Mouse (Mus musculus): ENCODE measurements at regions not wholly inside any gene's neighbourhood (a gene's known extent, or its start where the extent isn't known, plus 50 kb on each side); places are given as distances from the start of the nearest gene placed in this dataset.

DNA sequence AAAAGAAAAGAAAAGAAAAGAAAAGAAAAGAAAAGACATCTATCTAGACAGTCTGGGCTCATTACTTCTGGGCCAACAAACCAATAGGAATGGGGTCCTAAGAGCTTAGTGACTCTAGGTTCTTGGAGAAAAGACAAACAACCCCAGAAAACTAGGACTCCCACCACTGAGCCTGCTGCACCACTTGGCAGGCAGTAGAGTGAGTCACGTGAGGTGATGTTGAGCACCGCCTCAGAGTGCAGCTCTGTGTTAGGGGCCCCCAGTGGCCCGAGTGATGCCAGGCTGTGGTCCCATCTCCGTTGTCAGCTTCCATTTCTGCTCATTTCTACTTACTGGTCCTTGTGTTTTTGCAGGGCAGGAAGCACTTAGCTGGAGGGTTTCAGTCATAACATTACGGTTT, 439.7 kb downstream of the Tcerg1l start:
- H3K4me1 ChIP-seq (replicated peaks; ENCODE audit: control insufficient read depth in 2 of 2, insufficient read depth in 2 of 2, low read length in 1 of 2), result no peaks in the 10 kb centered on the region
- no peak overlapping the region for H3K4me3 ChIP-seq (ENCODE audit: insufficient read depth in 1 of 2, low read depth in 2 of 2, low read length in 2 of 2)
- H3K9ac ChIP-seq (replicated peaks), result no peak overlapping the region
- WGBS (ENCODE audit: insufficient replicate concordance), result 61% methylated on average over 5 of the region's 5 CpGs
- no peaks in the 10 kb centered on the region for H3K36me3 ChIP-seq (replicated peaks; ENCODE audit: control insufficient read depth, insufficient read depth, low read depth)
- TF ChIP-seq CTCF (IDR thresholded peaks at IDR 0.05; ENCODE audit: low read depth) (no peak), EP300 (IDR thresholded peaks at IDR 0.05; ENCODE audit: low read depth) (no peak)
- DNase-seq (ENCODE audit: low read depth in 3 of 3, low spot score in 3 of 3) (no peak), ATAC-seq (ENCODE audit: insufficient read depth) (no peak)
- H3K27ac ChIP-seq, result no peak overlapping the region
- H3K9me3 ChIP-seq (ENCODE audit: control insufficient read depth, low read length), result no peaks in the 10 kb centered on the region
- H3K4me2 ChIP-seq (ENCODE audit: low read depth), result no peak overlapping the region
- no peaks in the 10 kb centered on the region for H3K27me3 ChIP-seq (ENCODE audit: control insufficient read depth, insufficient read depth, low read length)

DNA sequence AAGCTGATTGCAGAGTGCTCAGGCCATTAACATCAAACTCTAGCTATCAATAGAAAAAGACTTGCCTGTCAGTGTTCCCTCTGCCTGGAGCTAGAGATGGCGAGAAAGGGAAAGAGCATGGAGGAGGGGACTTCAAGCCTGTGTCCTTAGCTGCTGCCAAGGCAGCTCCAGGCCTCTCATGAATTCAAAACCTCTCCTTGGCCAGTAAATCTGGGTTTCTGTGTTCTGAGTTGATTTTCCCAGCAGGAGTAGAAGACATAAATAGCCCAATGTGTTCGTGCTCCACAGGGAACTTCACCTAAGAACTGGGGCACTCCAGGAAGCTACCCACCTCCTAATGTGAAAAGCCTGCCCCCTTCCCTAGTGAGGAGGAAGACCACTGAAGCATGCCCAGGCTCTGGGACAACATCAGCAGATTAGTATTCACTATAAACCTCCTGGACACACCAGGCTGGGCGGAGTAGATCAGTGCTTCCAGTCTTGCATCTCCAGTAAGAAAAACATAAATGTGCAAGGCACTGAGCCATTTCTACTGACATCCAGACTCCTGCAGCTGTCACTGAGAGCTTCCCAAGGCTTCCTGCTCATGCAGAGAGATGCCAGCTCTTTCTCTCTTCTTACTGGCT, 433.9 kb downstream of the Tcerg1l start:
- Histone ChIP-seq H3K9me3 (ENCODE audit: control insufficient read depth, low read length) (no peaks in the 10 kb centered on the region), H3K9ac (replicated peaks) (no peak overlapping the region), H3K4me3 (ENCODE audit: insufficient read depth in 1 of 2, low read depth in 2 of 2, low read length in 2 of 2) (no peak overlapping the region), H3K36me3 (replicated peaks; ENCODE audit: control insufficient read depth, insufficient read depth, low read depth) (no peaks in the 10 kb centered on the region), H3K27ac (no peak overlapping the region), H3K4me2 (ENCODE audit: low read depth) (no peak overlapping the region), H3K27me3 (ENCODE audit: control insufficient read depth, insufficient read depth, low read length) (no peaks in the 10 kb centered on the region), H3K4me1 (replicated peaks; ENCODE audit: control insufficient read depth in 2 of 2, insufficient read depth in 2 of 2, low read length in 1 of 2) (no peaks in the 10 kb centered on the region)
- 43% methylated on average over 3 of the region's 3 CpGs for WGBS (ENCODE audit: insufficient replicate concordance)
- TF ChIP-seq CTCF (IDR thresholded peaks at IDR 0.05; ENCODE audit: low read depth) (no peak), EP300 (IDR thresholded peaks at IDR 0.05; ENCODE audit: low read depth) (no peak)
- DNase-seq (ENCODE audit: low read depth in 3 of 3, low spot score in 3 of 3), result no peak
- ATAC-seq (ENCODE audit: insufficient read depth), result no peak

DNA sequence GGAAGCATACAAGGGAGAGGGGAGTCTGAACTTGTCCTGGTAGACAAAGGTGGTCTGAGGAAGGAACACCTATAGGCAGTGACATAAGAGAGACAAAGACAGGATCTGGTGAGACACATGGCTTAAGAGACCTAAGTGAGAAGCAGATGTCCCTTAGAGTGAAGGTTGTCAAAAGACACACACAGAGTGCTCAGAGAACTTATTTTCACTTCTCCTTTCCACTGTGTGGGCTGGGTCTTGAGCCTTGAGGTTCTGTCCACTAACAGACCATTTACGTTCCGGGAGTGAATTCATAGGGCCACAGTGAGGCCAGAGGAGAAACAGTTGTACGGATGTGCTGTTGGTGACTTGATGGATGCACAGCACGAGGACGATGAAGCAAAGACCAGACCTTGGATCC, 422.8 kb downstream of the Tcerg1l start:
- no peak overlapping the region for H3K9ac ChIP-seq (replicated peaks)
- no peaks in the 10 kb centered on the region for H3K9me3 ChIP-seq (ENCODE audit: control insufficient read depth, low read length)
- H3K27me3 ChIP-seq (ENCODE audit: control insufficient read depth, insufficient read depth, low read length), result no peaks in the 10 kb centered on the region
- H3K36me3 ChIP-seq (replicated peaks; ENCODE audit: control insufficient read depth, insufficient read depth, low read depth), result no peaks in the 10 kb centered on the region
- 62% methylated on average over 5 of the region's 5 CpGs for WGBS (ENCODE audit: insufficient replicate concordance)
- DNase-seq (ENCODE audit: low read depth in 3 of 3, low spot score in 3 of 3) (no peak), ATAC-seq (ENCODE audit: insufficient read depth) (no peak)
- H3K27ac ChIP-seq, result no peak overlapping the region
- no peak for TF ChIP-seq EP300 (IDR thresholded peaks at IDR 0.05; ENCODE audit: low read depth)
- no peak for TF ChIP-seq CTCF (IDR thresholded peaks at IDR 0.05; ENCODE audit: low read depth)
- no peaks in the 10 kb centered on the region for H3K4me1 ChIP-seq (replicated peaks; ENCODE audit: control insufficient read depth in 2 of 2, insufficient read depth in 2 of 2, low read length in 1 of 2)
- H3K4me2 ChIP-seq (ENCODE audit: low read depth), result no peak overlapping the region
- H3K4me3 ChIP-seq (ENCODE audit: insufficient read depth in 1 of 2, low read depth in 2 of 2, low read length in 2 of 2), result no peak overlapping the region

DNA sequence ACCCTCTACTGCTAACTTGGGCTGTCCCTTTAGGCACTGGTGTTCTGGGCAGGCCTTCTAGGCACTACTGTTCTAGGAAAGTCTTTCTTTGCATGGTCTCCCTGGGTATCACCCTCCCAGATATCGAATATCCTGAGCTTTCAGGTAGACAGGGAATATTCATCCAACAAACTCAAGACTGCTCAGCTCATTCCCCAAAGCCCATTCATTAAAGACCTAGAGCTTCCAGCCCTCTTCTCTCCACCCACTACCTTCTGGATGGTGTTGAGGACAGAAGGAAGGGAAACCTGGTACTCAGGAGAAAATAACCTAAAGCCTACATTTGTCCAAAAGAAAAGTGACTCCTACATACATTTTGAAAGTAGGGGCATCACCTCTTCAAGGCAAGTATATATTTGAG, 420.0 kb downstream of the Tcerg1l start:
- no peak for DNase-seq (ENCODE audit: low read depth in 3 of 3, low spot score in 3 of 3)
- no peaks in the 10 kb centered on the region for H3K9me3 ChIP-seq (ENCODE audit: control insufficient read depth, low read length)
- H3K4me2 ChIP-seq (ENCODE audit: low read depth), result no peak overlapping the region
- H3K36me3 ChIP-seq (replicated peaks; ENCODE audit: control insufficient read depth, insufficient read depth, low read depth), result no peaks in the 10 kb centered on the region
- no peak for ATAC-seq (ENCODE audit: insufficient read depth)
- no peak overlapping the region for H3K4me3 ChIP-seq (ENCODE audit: insufficient read depth in 1 of 2, low read depth in 2 of 2, low read length in 2 of 2)
- H3K4me1 ChIP-seq (replicated peaks; ENCODE audit: control insufficient read depth in 2 of 2, insufficient read depth in 2 of 2, low read length in 1 of 2), result no peaks in the 10 kb centered on the region
- no peak overlapping the region for H3K27ac ChIP-seq
- 45% methylated on average over 1 of the region's 1 CpGs for WGBS (ENCODE audit: insufficient replicate concordance)
- TF ChIP-seq CTCF (IDR thresholded peaks at IDR 0.05; ENCODE audit: low read depth), result no peak
- no peak for TF ChIP-seq EP300 (IDR thresholded peaks at IDR 0.05; ENCODE audit: low read depth)
- no peak overlapping the region for H3K9ac ChIP-seq (replicated peaks)
- H3K27me3 ChIP-seq (ENCODE audit: control insufficient read depth, insufficient read depth, low read length), result no peaks in the 10 kb centered on the region

DNA sequence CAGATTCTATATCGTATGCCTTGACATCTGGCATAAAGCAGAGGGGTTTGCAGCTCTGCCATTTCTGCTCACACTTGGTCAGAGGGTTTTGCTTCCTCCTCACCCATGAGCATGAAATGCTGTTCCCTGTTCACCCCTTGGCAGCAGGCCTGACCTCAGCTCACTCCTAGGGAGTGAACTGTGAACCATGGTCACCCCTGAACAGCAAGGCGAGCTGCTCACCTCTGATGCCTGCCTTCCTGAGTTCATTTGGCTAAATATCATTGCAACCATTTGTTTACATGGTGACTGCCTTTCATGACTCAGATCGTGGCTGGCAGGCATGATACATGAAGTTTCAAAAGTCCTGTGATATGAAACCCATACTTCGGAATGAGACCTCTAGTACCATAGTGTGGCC, 418.2 kb downstream of the Tcerg1l start:
- TF ChIP-seq CTCF (IDR thresholded peaks at IDR 0.05; ENCODE audit: low read depth) (no peak), EP300 (IDR thresholded peaks at IDR 0.05; ENCODE audit: low read depth) (no peak)
- no peak for ATAC-seq (ENCODE audit: insufficient read depth)
- no peak for DNase-seq (ENCODE audit: low read depth in 3 of 3, low spot score in 3 of 3)

More for the DNA sequence above, 418.2 kb downstream of the Tcerg1l start:
- WGBS (ENCODE audit: insufficient replicate concordance), result 57% methylated on average over 4 of the region's 4 CpGs
- Histone ChIP-seq H3K4me2 (ENCODE audit: low read depth) (no peak overlapping the region), H3K27ac (no peak overlapping the region), H3K4me1 (replicated peaks; ENCODE audit: control insufficient read depth in 2 of 2, insufficient read depth in 2 of 2, low read length in 1 of 2) (no peaks in the 10 kb centered on the region), H3K4me3 (ENCODE audit: insufficient read depth in 1 of 2, low read depth in 2 of 2, low read length in 2 of 2) (no peak overlapping the region), H3K36me3 (replicated peaks; ENCODE audit: control insufficient read depth, insufficient read depth, low read depth) (no peaks in the 10 kb centered on the region), H3K27me3 (ENCODE audit: control insufficient read depth, insufficient read depth, low read length) (no peaks in the 10 kb centered on the region), H3K9ac (replicated peaks) (no peak overlapping the region), H3K9me3 (ENCODE audit: control insufficient read depth, low read length) (no peaks in the 10 kb centered on the region)
